Mouse (Mus musculus) embryonic stem cell, embryonic (primary cell): ENCODE results near the gene Iqgap3.

ENCODE experiments used
- CTCF ChIA-PET, 4 experiments: fragments of 300-600 bp in 2 of 4; fragments of 350-600 bp in 2 of 4; sonication (Branson Sonifier 250); formaldehyde crosslinking; loops; one replicate each; lab custom pipeline; 2022; ENCODE audit warnings: inconsistent platforms in 2 of 4; lab: Charles Lee
- POLR2A ChIA-PET, 4 experiments: fragments of 300-600 bp in 2 of 4; fragments of 350-600 bp in 2 of 4; sonication (Branson Sonifier 250); formaldehyde crosslinking; loops; one replicate each; lab custom pipeline; 2022; ENCODE audit warnings: antibody characterized with exemption in 4 of 4, inconsistent platforms in 1 of 4; lab: Charles Lee

The Iqgap3 gene

GRCm38 (mm10) chr3:88140178-88140902 lies 58.6 kb downstream of the Iqgap3 start:
- ChIA-PET POLR2A (interaction anchor here in 3 of 4 experiments (0.6 to 9.6 kb wide), 14 partner anchors 9 to 195 kb away, joined by 3 to 159 read pairs (median 5); partner anchors contain the start of genes Iqgap3 (in 1 of the 3), Smg5 (in 1 of the 3) and Tmem79 (in 1 of the 3)), CTCF (interaction anchor here in 3 of 4 experiments (0.7 to 5.3 kb wide), 4 partner anchors 18 to 775 kb away, joined by 3 to 18 read pairs (median 4); no protein-coding TSS in a partner anchor)

GRCm38 (mm10) chr3:88140903-88141430 lies 59.2 kb downstream of the Iqgap3 start:
- POLR2A ChIA-PET, result interaction anchor here in 3 of 4 experiments (0.6 to 9.6 kb wide), 30 partner anchors 9 to 269 kb away, joined by 3 to 159 read pairs (median 5); partner anchors contain the start of genes Iqgap3 (in 2 of the 3), Naxe (in 1 of the 3), Nes (in 1 of the 3) and Pmf1 (in 1 of the 3)
- CTCF ChIA-PET, result interaction anchor here (0.6 to 5.3 kb wide), 26 partner anchors 8 to 776 kb away, joined by 3 to 32 read pairs (median 4); partner anchors contain the start of genes Nes (in 2 of the 4) and Iqgap3 (in 1 of the 4)

DNA sequence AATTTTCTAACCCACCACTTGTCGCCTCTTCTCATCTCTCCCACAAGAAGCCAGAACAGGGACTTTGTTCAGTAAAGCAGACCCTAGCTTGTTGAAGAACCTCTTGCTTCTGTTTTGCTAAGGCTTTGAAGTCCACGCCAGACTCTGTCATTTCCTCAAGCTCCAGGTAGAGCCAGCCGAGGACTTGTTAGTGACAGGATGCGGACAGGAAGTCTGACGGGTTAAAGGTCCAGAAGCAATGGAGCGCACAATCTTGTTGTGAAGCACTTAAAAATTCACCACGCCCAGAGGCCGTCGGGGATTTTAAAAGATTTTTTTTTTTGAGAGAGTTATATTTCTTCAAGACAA lies 59.6 kb downstream of the Iqgap3 start:
- POLR2A ChIA-PET, result interaction anchor here in 3 of 4 experiments (0.6 to 9.6 kb wide), 33 partner anchors 9 to 269 kb away, joined by 3 to 159 read pairs (median 5); partner anchors contain the start of genes Iqgap3 (in 2 of the 3), Naxe (in 1 of the 3), Nes (in 1 of the 3) and Pmf1 (in 1 of the 3)
- CTCF ChIA-PET, result interaction anchor here (0.5 to 5.3 kb wide), 28 partner anchors 8 to 408 kb away, joined by 3 to 32 read pairs (median 4); partner anchors contain the start of genes Nes (in 2 of the 4) and Iqgap3 (in 1 of the 4)

DNA sequence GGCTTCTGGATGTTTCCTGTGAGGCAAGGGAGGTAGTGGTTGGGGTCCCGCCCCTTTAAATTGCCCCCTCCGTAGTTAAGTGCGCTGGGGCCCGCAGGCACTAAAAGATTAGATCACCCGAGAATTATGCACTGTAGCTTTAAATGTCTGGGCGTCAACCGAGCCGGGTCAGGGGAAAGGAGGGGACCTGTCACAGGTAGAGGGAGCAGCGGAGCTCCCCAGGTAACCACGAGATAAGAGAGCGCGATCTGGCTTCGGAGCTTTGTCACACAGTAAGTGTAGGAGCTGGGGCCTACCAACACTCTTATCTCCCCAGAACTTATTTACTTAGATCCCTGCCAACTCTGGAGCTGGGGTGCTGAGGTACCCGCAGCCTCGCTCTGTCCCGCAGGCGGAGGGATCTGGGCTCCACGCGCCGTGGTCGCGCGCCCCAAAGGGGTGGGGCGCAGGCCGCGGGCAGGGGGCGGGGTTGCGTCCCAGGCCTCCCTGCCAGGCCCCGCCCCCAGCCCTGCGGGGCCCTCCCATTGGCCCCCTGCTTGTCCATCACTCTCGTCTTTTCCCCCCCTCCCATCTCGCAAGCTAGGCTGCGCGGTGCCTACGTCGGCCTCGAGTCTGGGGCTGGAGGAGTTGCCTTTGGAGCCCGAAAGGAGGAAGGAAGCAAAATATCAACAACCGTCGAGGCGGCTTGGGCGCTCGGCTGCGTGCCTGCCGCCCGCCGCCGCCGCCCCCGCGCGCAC lies 60.2 kb downstream of the Iqgap3 start, which contains the start of gene Mef2d:
TSS of gene Mef2d (plus strand) at position 586 of the 737 bp plus-strand sequence.
- POLR2A ChIA-PET, result interaction anchor here (0.6 to 9.6 kb wide), 57 partner anchors 8 to 373 kb away, joined by 3 to 159 read pairs (median 4); partner anchors contain the start of genes Iqgap3 (in 2 of the 4), Nes (in 2 of the 4), Pmf1 (in 2 of the 4) and Smg5 (in 2 of the 4)
- CTCF ChIA-PET, result interaction anchor here (0.5 to 5.3 kb wide), 40 partner anchors 9 to 731 kb away, joined by 3 to 32 read pairs (median 4); partner anchors contain the start of genes Nes (in 3 of the 4), Iqgap3 (in 1 of the 4) and Naxe (in 1 of the 4)

DNA sequence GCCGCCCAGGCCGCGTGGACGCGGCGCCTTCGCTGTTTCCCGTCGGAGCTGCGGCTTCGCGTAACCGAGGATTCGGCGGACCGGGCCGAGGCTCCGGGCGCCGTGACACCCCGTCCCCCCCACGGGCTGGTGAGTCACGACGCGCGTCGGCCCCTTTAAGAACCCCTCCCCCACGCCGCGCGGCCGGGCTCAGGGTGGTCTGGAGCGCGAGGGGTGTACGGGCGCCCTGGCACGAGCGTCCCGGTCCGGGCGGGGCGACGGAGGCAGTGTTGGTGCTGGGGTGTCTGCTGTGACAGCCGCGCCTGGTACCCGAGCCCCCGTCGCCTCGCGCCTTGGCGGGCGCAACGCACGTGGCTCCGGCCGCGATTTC lies 60.8 kb downstream of the Iqgap3 start:
- ChIA-PET CTCF (interaction anchor here (0.6 to 5.3 kb wide), 26 partner anchors 9 to 732 kb away, joined by 3 to 32 read pairs (median 4); partner anchors contain the start of genes Naxe (in 1 of the 4) and Nes (in 1 of the 4)), POLR2A (interaction anchor here (0.6 to 9.6 kb wide), 51 partner anchors 8 to 381 kb away, joined by 3 to 159 read pairs (median 4); partner anchors contain the start of genes Nes (in 2 of the 4), Pmf1 (in 2 of the 4), Smg5 (in 2 of the 4) and Tmem79 (in 2 of the 4))

DNA sequence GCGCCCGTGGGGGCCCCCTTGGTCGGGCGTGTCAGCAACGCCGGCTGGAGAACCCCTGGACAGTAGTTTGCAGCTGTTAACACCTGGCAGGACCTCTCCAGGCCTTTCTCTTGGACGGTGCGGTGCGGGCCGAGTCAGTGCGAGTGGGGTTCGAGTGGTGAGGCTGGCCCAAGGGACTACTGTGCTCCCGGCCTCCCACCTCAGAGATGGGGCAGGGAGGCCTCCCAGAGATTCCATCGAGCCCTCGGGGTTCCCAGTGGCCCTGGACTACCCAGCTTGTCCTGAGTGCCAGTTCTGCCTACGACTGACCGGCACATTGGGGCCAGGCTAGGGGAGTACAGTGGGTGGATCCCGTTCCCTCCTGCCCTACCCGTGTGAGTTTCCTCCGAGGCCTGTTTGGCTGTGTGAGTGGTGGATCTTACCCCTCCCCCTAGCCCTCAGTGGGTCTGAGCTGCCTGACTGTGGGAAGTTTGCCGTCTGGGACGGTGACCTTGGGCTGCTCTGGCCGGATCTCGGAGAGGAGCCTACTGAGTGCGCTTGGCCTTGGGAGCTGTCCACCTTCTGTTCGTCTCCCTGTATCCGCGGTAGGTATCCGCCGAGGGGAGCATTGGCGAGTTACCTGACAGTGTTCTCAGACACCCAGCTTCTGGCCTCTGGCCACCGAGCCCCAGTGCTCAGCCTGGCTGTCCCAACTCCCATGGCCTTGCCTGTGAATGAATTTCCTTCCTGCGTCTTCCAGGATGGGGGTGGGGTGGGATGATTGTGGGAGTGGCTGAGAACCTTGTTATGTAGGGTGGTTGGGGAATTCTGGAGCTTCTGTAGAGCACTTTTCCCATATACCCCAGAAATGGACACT lies 61.4 kb downstream of the Iqgap3 start:
- POLR2A ChIA-PET, result interaction anchor here in 3 of 4 experiments (0.6 to 9.6 kb wide), 31 partner anchors 8 to 432 kb away, joined by 3 to 159 read pairs (median 4); partner anchors contain the start of genes Smg5 (in 2 of the 3), Tmem79 (in 2 of the 3), Crabp2 (in 1 of the 3) and Iqgap3 (in 1 of the 3)

GRCm38 (mm10) chr3:88143961-88144486 lies 62.3 kb downstream of the Iqgap3 start:
- ChIA-PET POLR2A (interaction anchor here in 3 of 4 experiments (1.0 to 9.6 kb wide), 19 partner anchors 8 to 1220 kb away, joined by 3 to 159 read pairs (median 4); partner anchors contain the start of genes Iqgap3 (in 1 of the 3), Pmf1 (in 1 of the 3), Smg5 (in 1 of the 3) and Tmem79 (in 1 of the 3)), CTCF (interaction anchor here (0.8 to 5.3 kb wide), 7 partner anchors 10 to 157 kb away, joined by 3 to 32 read pairs (median 4); no protein-coding TSS in a partner anchor)

More for the DNA sequence above, 61.4 kb downstream of the Iqgap3 start:
- CTCF ChIA-PET, result interaction anchor here (0.6 to 5.3 kb wide), 9 partner anchors 8 to 156 kb away, joined by 3 to 32 read pairs (median 5); no protein-coding TSS in a partner anchor

DNA sequence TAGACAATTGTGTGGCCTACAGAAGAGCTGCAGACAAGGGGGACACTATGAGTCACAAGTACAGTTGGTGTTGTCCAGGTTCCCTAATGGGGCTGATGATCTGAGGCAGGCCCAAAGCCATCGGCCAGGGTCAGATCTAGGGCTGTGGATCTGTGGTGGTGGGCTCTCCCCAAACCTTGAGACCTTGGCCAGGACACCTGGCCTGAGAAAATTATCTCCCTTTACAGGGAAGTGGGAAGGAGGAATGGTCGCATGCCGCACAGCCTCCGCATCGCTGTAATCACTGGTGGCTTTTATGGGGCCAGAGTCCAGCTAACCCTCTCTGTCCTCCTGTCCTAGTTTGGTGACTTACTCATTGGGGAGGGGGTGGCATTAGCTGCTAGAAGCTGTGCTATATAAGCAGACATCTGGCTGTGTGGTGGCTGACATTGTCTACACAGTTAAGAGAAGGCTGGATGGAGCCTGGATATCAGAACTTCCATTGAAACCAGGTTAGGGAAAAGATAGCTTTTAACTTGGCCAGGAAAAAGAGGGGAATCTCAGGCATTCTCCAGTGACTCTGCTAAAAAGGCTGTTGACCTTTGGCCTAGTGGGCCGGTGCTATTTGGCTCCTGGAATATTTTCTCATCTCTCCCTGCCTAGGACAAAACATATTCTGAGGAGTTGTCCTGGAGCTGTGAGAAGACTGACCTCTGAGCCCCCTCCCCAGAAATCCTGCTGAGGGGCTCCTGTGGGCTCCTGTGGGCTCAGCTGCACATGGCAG lies 63.1 kb downstream of the Iqgap3 start:
- CTCF ChIA-PET, result interaction anchor here in 3 of 4 experiments (0.6 to 5.3 kb wide), 8 partner anchors 9 to 139 kb away, joined by 3 to 32 read pairs (median 4); no protein-coding TSS in a partner anchor
- POLR2A ChIA-PET, result interaction anchor here in 3 of 4 experiments (0.6 to 9.6 kb wide), 12 partner anchors 8 to 1221 kb away, joined by 3 to 159 read pairs (median 4); partner anchors contain the start of genes Cct3 (in 1 of the 3), Smg5 (in 1 of the 3), Tmem79 (in 1 of the 3) and Tsacc (in 1 of the 3)

GRCm38 (mm10) chr3:88145411-88145782 lies 63.6 kb downstream of the Iqgap3 start:
- ChIA-PET POLR2A (interaction anchor here in 3 of 4 experiments (0.6 to 9.6 kb wide), 10 partner anchors 8 to 1221 kb away, joined by 3 to 159 read pairs (median 4); partner anchors contain the start of genes Cct3 (in 1 of the 3) and Tsacc (in 1 of the 3)), CTCF (interaction anchor here (0.6 to 5.3 kb wide), 9 partner anchors 9 to 139 kb away, joined by 3 to 18 read pairs (median 4); no protein-coding TSS in a partner anchor)

DNA sequence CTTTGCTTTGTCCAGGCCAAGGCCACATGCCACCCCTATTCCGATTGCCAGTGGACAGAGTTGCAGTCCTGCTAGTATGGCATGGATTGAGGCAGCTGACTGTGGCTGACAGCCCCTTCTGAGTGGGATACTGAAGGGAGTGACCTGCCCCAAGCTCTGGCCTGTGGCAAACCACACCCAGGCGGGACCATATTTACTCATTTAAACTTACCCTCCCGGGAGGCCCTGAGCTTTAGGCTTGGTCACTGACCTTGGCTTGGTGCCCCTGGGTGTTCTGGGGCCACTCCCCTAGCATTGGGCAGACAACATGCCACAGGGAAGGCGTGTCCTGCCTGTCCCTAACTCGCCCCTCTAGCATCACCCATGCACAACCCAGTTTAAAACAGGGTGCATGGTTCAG lies 64.2 kb downstream of the Iqgap3 start:
- ChIA-PET POLR2A (interaction anchor here in 2 of 4 experiments (0.6 to 9.6 kb wide), 6 partner anchors 8 to 151 kb away, joined by 3 to 159 read pairs (median 4); partner anchors contain the start of genes Cct3 (in 1 of the 2) and Tsacc (in 1 of the 2)), CTCF (interaction anchor here (0.8 to 5.3 kb wide), 7 partner anchors 12 to 28 kb away, joined by 3 to 18 read pairs (median 4); no protein-coding TSS in a partner anchor)

DNA sequence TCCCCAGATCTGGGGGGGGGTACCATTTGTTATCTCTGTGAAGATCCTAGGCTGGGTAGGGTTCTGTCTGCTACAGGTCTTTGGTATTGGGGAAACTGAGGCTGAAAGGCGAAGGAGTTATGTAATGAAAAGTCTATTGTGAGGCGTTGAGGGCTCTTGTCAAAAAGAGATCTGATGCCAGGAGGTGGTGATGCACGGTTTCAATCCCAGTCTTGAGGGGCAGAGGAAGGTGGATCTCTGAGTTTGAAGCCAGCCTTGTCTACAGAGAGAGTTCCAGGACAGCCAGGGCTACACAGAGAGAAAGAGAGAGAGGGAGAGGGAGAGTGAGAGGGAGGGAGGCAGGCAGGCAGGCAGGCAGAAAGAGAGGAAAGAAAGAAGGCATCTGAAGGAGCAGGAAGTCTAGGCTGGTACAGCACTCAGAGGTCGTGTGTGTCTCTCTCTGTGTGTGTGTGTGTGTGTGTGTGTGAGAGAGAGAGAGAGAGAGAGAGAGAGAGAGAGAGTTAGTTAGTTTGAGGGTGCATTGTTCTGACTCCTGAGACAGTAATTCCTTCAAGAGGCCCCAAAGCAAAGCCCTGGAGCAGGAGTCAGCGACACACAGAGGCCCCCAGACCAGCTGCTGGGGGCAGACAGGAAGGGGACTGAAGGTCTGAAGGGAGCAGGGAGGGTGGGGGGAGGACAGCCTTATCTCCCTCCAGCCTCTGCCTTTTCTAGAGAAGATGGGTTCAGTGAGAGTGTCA lies 64.8 kb downstream of the Iqgap3 start:
- POLR2A ChIA-PET, result interaction anchor here in 2 of 4 experiments (1.0 to 9.6 kb wide), 4 partner anchors 7 to 14 kb away, joined by 3 to 159 read pairs (median 6); no protein-coding TSS in a partner anchor

DNA sequence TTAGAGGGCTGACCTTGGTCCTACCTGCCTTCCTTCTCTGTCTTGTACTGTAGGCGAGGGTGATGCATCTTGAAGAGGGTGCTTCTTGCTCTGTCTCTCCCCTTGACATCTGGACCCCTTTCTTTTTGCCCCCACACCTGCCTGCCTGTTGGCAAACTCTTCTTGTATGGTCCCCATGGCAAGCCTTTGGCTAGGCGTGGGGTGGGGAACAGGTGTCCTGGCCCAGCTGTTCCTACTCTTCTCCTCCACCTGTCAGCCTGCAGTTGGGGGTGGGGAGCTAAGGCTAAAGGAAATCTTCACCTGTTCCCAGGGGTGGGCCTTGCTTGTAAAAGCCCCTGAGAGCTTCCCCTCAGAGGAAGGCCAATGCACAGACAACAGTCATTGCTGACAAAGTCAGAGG lies 65.7 kb downstream of the Iqgap3 start:
- ChIA-PET POLR2A (interaction anchor here in 2 of 4 experiments (1.0 to 13.4 kb wide), 4 partner anchors 6 to 66 kb away, joined by 3 to 159 read pairs (median 4); partner anchors contain the start of genes Iqgap3 (in 1 of the 2) and Mef2d (in 1 of the 2)), CTCF (interaction anchor here in 1 of 4 experiments (2.8 kb wide), 1 partner anchor 10 kb away, joined by 11 read pairs; no protein-coding TSS in a partner anchor)

More for the DNA sequence above, 64.8 kb downstream of the Iqgap3 start:
- CTCF ChIA-PET, result interaction anchor here in 3 of 4 experiments (1.0 to 1.3 kb wide), 3 partner anchors 12 to 24 kb away, joined by 3 to 4 read pairs (median 4); no protein-coding TSS in a partner anchor

GRCm38 (mm10) chr3:88147866-88148265 lies 66.1 kb downstream of the Iqgap3 start:
- ChIA-PET CTCF (interaction anchor here in 2 of 4 experiments (2.7 to 2.8 kb wide), 2 partner anchors 10 kb away, joined by 11 to 15 read pairs; no protein-coding TSS in a partner anchor), POLR2A (interaction anchor here in 3 of 4 experiments (1.0 to 13.4 kb wide), 5 partner anchors 6 to 67 kb away, joined by 3 to 159 read pairs (median 7); partner anchors contain the start of genes Iqgap3 (in 1 of the 3) and Mef2d (in 1 of the 3))
